Mouse (Mus musculus): Measurements from ENCODE around the gene Csnk1e. TPM values are rescaled to one million over a fixed set of nuclear protein-coding genes. Genes with fewer than 3 reads are reported as not detected.

Gene Csnk1e
- polyA plus RNA-seq, 2 experiments = 3.7 to 9.8 TPM

- no peak overlapping the region for H3K9ac ChIP-seq (replicated peaks)
- H3K27me3 ChIP-seq (ENCODE audit: control insufficient read depth, insufficient read depth, low read length) = no peaks in the 10 kb centered on the region
- no peak overlapping the region for H3K27ac ChIP-seq
- H3K4me3 ChIP-seq (ENCODE audit: insufficient read depth in 1 of 2, low read depth in 2 of 2, low read length in 2 of 2) = no peak overlapping the region
- no peak overlapping the region for H3K4me2 ChIP-seq (ENCODE audit: low read depth)
- no peaks in the 10 kb centered on the region for H3K36me3 ChIP-seq (replicated peaks; ENCODE audit: control insufficient read depth, insufficient read depth, low read depth)
- TF ChIP-seq EP300 (IDR thresholded peaks at IDR 0.05; ENCODE audit: low read depth) (no peak), CTCF (IDR thresholded peaks at IDR 0.05; ENCODE audit: low read depth) (no peak)
- WGBS (ENCODE audit: insufficient replicate concordance) = 56% methylated on average over 18 of the region's 18 CpGs
- no peak for DNase-seq (ENCODE audit: low read depth in 3 of 3, low spot score in 3 of 3)
- H3K4me1 ChIP-seq (replicated peaks; ENCODE audit: control insufficient read depth in 2 of 2, insufficient read depth in 2 of 2, low read length in 1 of 2) = no peaks in the 10 kb centered on the region
- ATAC-seq (ENCODE audit: insufficient read depth) = no peak
- no peaks in the 10 kb centered on the region for H3K9me3 ChIP-seq (ENCODE audit: control insufficient read depth, low read length)
Observed at GRCm38 (mm10) chr15:79493527-79493926, 38.2 kb upstream of the Csnk1e start.

- Histone ChIP-seq H3K36me3 (replicated peaks; ENCODE audit: control insufficient read depth, insufficient read depth, low read depth) (no peaks in the 10 kb centered on the region), H3K9me3 (ENCODE audit: control insufficient read depth, low read length) (no peaks in the 10 kb centered on the region), H3K4me3 (ENCODE audit: insufficient read depth in 1 of 2, low read depth in 2 of 2, low read length in 2 of 2) (no peak overlapping the region), H3K27ac (no peak overlapping the region), H3K4me1 (replicated peaks; ENCODE audit: control insufficient read depth in 2 of 2, insufficient read depth in 2 of 2, low read length in 1 of 2) (no peaks in the 10 kb centered on the region), H3K27me3 (ENCODE audit: control insufficient read depth, insufficient read depth, low read length) (no peaks in the 10 kb centered on the region), H3K4me2 (ENCODE audit: low read depth) (no peak overlapping the region), H3K9ac (replicated peaks) (no peak overlapping the region)
- 58% methylated on average over 11 of the region's 11 CpGs for WGBS (ENCODE audit: insufficient replicate concordance)
- TF ChIP-seq EP300 (IDR thresholded peaks at IDR 0.05; ENCODE audit: low read depth) = no peak
- TF ChIP-seq CTCF (IDR thresholded peaks at IDR 0.05; ENCODE audit: low read depth) = no peak
- no peak for ATAC-seq (ENCODE audit: insufficient read depth)
- DNase-seq (ENCODE audit: low read depth in 3 of 3, low spot score in 3 of 3) = no peak
Observed at GRCm38 (mm10) chr15:79489463-79489862, 34.1 kb upstream of the Csnk1e start.

GRCm38 (mm10) chr15:79481181-79481688 is 25.9 kb upstream of the Csnk1e start:
- Histone ChIP-seq H3K36me3 (replicated peaks; ENCODE audit: control insufficient read depth, insufficient read depth, low read depth) (no peaks in the 10 kb centered on the region), H3K9me3 (ENCODE audit: control insufficient read depth, low read length) (no peaks in the 10 kb centered on the region), H3K4me2 (ENCODE audit: low read depth) (no peak overlapping the region), H3K4me1 (replicated peaks; ENCODE audit: control insufficient read depth in 2 of 2, insufficient read depth in 2 of 2, low read length in 1 of 2) (no peaks in the 10 kb centered on the region), H3K27ac (no peak overlapping the region), H3K9ac (replicated peaks) (no peak overlapping the region), H3K27me3 (ENCODE audit: control insufficient read depth, insufficient read depth, low read length) (no peaks in the 10 kb centered on the region; the same call in 1 of the 2 replicates), H3K4me3 (ENCODE audit: insufficient read depth in 1 of 2, low read depth in 2 of 2, low read length in 2 of 2) (no peak overlapping the region)
- no peak for DNase-seq (ENCODE audit: low read depth in 3 of 3, low spot score in 3 of 3)
- TF ChIP-seq CTCF (IDR thresholded peaks at IDR 0.05; ENCODE audit: low read depth) = no peak
- no peak for TF ChIP-seq EP300 (IDR thresholded peaks at IDR 0.05; ENCODE audit: low read depth)
- ATAC-seq (ENCODE audit: insufficient read depth) = no peak
- 19% methylated on average over 15 of the region's 15 CpGs for WGBS (ENCODE audit: insufficient replicate concordance)

- ATAC-seq (ENCODE audit: insufficient read depth) = no peak
- Histone ChIP-seq H3K4me2 (ENCODE audit: low read depth) (no peak overlapping the region), H3K9ac (replicated peaks) (no peak overlapping the region)
Observed at GRCm38 (mm10) chr15:79477227-79477626, 21.9 kb upstream of the Csnk1e start.

GRCm38 (mm10) chr15:79473638-79474355 is 18.4 kb upstream of the Csnk1e start:
- Histone ChIP-seq H3K4me2 (ENCODE audit: low read depth) (no peak overlapping the region), H3K4me1 (replicated peaks; ENCODE audit: control insufficient read depth in 2 of 2, insufficient read depth in 2 of 2, low read length in 1 of 2) (no peaks in the 10 kb centered on the region), H3K27me3 (ENCODE audit: control insufficient read depth, insufficient read depth, low read length) (no peaks in the 10 kb centered on the region), H3K9ac (replicated peaks) (no peak overlapping the region), H3K27ac (no peak overlapping the region), H3K36me3 (replicated peaks; ENCODE audit: control insufficient read depth, insufficient read depth, low read depth) (no peaks in the 10 kb centered on the region), H3K4me3 (ENCODE audit: insufficient read depth in 1 of 2, low read depth in 2 of 2, low read length in 2 of 2) (no peak overlapping the region), H3K9me3 (ENCODE audit: control insufficient read depth, low read length) (no peaks in the 10 kb centered on the region)
- ATAC-seq (ENCODE audit: insufficient read depth) (no peak), DNase-seq (ENCODE audit: low read depth in 3 of 3, low spot score in 3 of 3) (no peak)
- TF ChIP-seq EP300 (IDR thresholded peaks at IDR 0.05; ENCODE audit: low read depth) (no peak), CTCF (IDR thresholded peaks at IDR 0.05; ENCODE audit: low read depth) (peak; percentile 20; the same call in 1 of the 2 replicates)
- WGBS (ENCODE audit: insufficient replicate concordance) = 51% methylated on average over 12 of the region's 12 CpGs

More at GRCm38 (mm10) chr15:79477227-79477626, 21.9 kb upstream of the Csnk1e start:
- no peak overlapping the region for H3K4me3 ChIP-seq (ENCODE audit: insufficient read depth in 1 of 2, low read depth in 2 of 2, low read length in 2 of 2)
- no peak overlapping the region for H3K27ac ChIP-seq
- no peaks in the 10 kb centered on the region for H3K36me3 ChIP-seq (replicated peaks; ENCODE audit: control insufficient read depth, insufficient read depth, low read depth)
- H3K4me1 ChIP-seq (replicated peaks; ENCODE audit: control insufficient read depth in 2 of 2, insufficient read depth in 2 of 2, low read length in 1 of 2) = no peaks in the 10 kb centered on the region
- DNase-seq (ENCODE audit: low read depth in 3 of 3, low spot score in 3 of 3) = no peak
- 47% methylated on average over 6 of the region's 6 CpGs for WGBS (ENCODE audit: insufficient replicate concordance)
- TF ChIP-seq EP300 (IDR thresholded peaks at IDR 0.05; ENCODE audit: low read depth) (no peak), CTCF (IDR thresholded peaks at IDR 0.05; ENCODE audit: low read depth) (no peak)
- no peaks in the 10 kb centered on the region; the same call in 1 of the 2 replicates for H3K27me3 ChIP-seq (ENCODE audit: control insufficient read depth, insufficient read depth, low read length)
- H3K9me3 ChIP-seq (ENCODE audit: control insufficient read depth, low read length) = no peaks in the 10 kb centered on the region
